Mouse (Mus musculus) cortical plate, adult 2 months (tissue): ENCODE measurements around the gene Dnmt1.

Experiments
- CTCF ChIP-seq: fragments of 200-500 bp; IDR thresholded peaks from 2 replicates; pipeline ENCODE4 v1.5.1; 2011; ENCODE audit warnings: mild to moderate bottlenecking, control low read depth, low read length; ENCODE audit not compliant: insufficient read depth; ENCODE audit errors: extremely low read depth
- POLR2A ChIP-seq: fragments of 200-500 bp; IDR thresholded peaks from 2 replicates; pipeline ENCODE4 v1.6.1; 2011; ENCODE audit warnings: mild to moderate bottlenecking, low read length, control low read depth; ENCODE audit not compliant: insufficient read depth; ENCODE audit errors: extremely low read depth

DNA sequence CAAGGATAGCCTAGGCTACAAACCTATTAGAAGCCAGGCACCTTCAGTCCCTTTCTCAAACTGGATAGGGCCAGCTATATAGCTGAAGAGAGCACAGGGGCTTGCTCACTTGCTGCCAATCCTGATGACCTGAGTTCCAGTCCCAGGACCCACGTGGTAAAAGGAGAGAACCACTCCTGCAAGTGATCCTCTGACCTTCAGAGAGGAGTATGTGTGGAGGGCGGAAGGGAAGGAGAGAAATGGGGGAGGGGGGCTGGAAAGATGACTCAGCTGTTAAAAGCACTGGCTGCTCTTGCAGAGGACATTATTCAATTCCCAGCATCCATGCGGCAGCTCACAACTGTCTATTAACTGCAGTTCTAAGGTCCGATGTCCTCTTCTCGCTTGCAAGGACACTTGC lies 19.5 kb upstream of the Dnmt1 start:
- TF ChIP-seq CTCF (no peak), POLR2A (no peak)
